Mouse (Mus musculus) midbrain, embryonic 13.5 days (tissue): ENCODE data around the gene Klk1b24. TPM values are rescaled to one million over a fixed set of nuclear protein-coding genes. Genes with fewer than 3 reads are reported as not detected.
"Not testable (repeated sequence)": the region's sequence is repeated elsewhere in the genome, so short reads cannot be mapped to it uniquely, and the experiment has no call there.

Experiments
- ATAC-seq: fragments of 200-750 bp; cut with Nextera tagmentation; 2 replicates; pipeline ENCODE4 v1.8.0; 2017; ENCODE audit warnings: mild to moderate bottlenecking, moderate TSS enrichment, moderate library complexity
- H3K27ac ChIP-seq: fragments of 300-500 bp; sonication (generic); 2 replicates; pipeline ENCODE4 v1.5.1; 2015; ENCODE audit warnings: inconsistent platforms, mild to moderate bottlenecking, moderate library complexity
- H3K27me3 ChIP-seq: fragments of 300-500 bp; sonication (generic); 2 replicates; pipeline ENCODE4 v1.6.1; 2015; ENCODE audit warnings: mild to moderate bottlenecking, inconsistent platforms
- H3K36me3 ChIP-seq: fragments of 300-500 bp; sonication (generic); 2 replicates; pipeline ENCODE4 v1.6.1; 2015; ENCODE audit warnings: mild to moderate bottlenecking, inconsistent platforms
- H3K4me1 ChIP-seq: fragments of 300-500 bp; sonication (generic); replicated peaks from 2 replicates; pipeline ENCODE4 v1.6.1; 2015; ENCODE audit warnings: inconsistent platforms
- H3K4me2 ChIP-seq: fragments of 300-500 bp; sonication (generic); replicated peaks from 2 replicates; pipeline ENCODE4 v1.6.1; 2015; ENCODE audit warnings: moderate library complexity, mild to moderate bottlenecking, inconsistent platforms
- H3K4me3 ChIP-seq: fragments of 300-500 bp; sonication (generic); replicated peaks from 2 replicates; pipeline ENCODE4 v1.5.1; 2015; ENCODE audit warnings: mild to moderate bottlenecking, inconsistent platforms
- H3K9ac ChIP-seq: fragments of 300-500 bp; sonication (generic); replicated peaks from 2 replicates; pipeline ENCODE4 v1.6.1; 2015; ENCODE audit warnings: mild to moderate bottlenecking, inconsistent platforms
- H3K9me3 ChIP-seq: fragments of 300-500 bp; sonication (generic); 2 replicates; pipeline ENCODE4 v1.6.1; 2016; ENCODE audit warnings: mild to moderate bottlenecking, inconsistent platforms
- WGBS: fragments of 180-500 bp; shearing (Covaris S2); methylation state at CpG from one replicate; pipeline ENCODE4 v1.1.7; 2015; 5-methylcytosine and 5-hydroxymethylcytosine counted together
- polyA plus RNA-seq: library from polyadenylated mRNA; unstranded; fragments of >200 nt; fragmentation: Nextera tagmentation; extraction: Ambion mirVana; gene quantifications from 2 replicates; pipeline ENCODE4 v1.2.1, GENCODE M21; 2015

Klk1b24 gene
- polyA plus RNA-seq: not detected in 2 replicates

GRCm38 (mm10) chr7:44187936-44188335, at the start of gene Klk1b24:
TSS of gene Klk1b24 (plus strand) at chr7:44188236.
- not testable (repeated sequence) for H3K27ac ChIP-seq, H3K27me3 ChIP-seq, H3K4me2 ChIP-seq, H3K36me3 ChIP-seq, ATAC-seq, H3K9ac ChIP-seq, H3K4me3 ChIP-seq, H3K4me1 ChIP-seq, H3K9me3 ChIP-seq

- Histone ChIP-seq H3K9me3 (no peaks in the 10 kb centered on the region), H3K27ac (no peak overlapping the region), H3K4me1 (no peaks in the 10 kb centered on the region), H3K36me3 (no peaks in the 10 kb centered on the region), H3K27me3 (no peaks in the 10 kb centered on the region), H3K4me2 (no peak overlapping the region), H3K4me3 (no peak overlapping the region), H3K9ac (no peak overlapping the region)
- 52% methylated on average over 9 of the region's 9 CpGs for WGBS
- ATAC-seq: no peak
Observed at GRCm38 (mm10) chr7:44179299-44180045, 8.6 kb upstream of the Klk1b24 start.

- not testable (repeated sequence) for H3K9ac ChIP-seq, H3K27me3 ChIP-seq, H3K4me1 ChIP-seq, H3K4me2 ChIP-seq, H3K27ac ChIP-seq, ATAC-seq, H3K36me3 ChIP-seq, H3K9me3 ChIP-seq, H3K4me3 ChIP-seq
- WGBS: 72% methylated on average over 8 of the region's 8 CpGs
Observed at GRCm38 (mm10) chr7:44186516-44186915, 1.5 kb upstream of the Klk1b24 start.

GRCm38 (mm10) chr7:44193466-44193865, 5.4 kb downstream of the Klk1b24 start:
- not testable (repeated sequence) for H3K9ac ChIP-seq, H3K9me3 ChIP-seq, H3K27me3 ChIP-seq, H3K4me1 ChIP-seq, ATAC-seq, H3K4me2 ChIP-seq, H3K36me3 ChIP-seq, H3K4me3 ChIP-seq, H3K27ac ChIP-seq
- 94% methylated on average over 1 of the region's 1 CpGs for WGBS

GRCm38 (mm10) chr7:44197891-44198290, 9.9 kb downstream of the Klk1b24 start, which contains the start of gene Klk1b3:
TSS of gene Klk1b3 (plus strand) at chr7:44198191.
- H3K27me3 ChIP-seq: no peaks in the 10 kb centered on the region
- no peaks in the 10 kb centered on the region for H3K9me3 ChIP-seq
- H3K27ac ChIP-seq: no peak within 1 kb of the TSS
- WGBS: 66% methylated on average over 3 of the region's 3 CpGs
- H3K4me3 ChIP-seq: no peak within 1 kb of the TSS
- no peak within 1 kb of the TSS for H3K9ac ChIP-seq
- no peaks in the 10 kb centered on the region for H3K4me1 ChIP-seq
- H3K4me2 ChIP-seq: no peak within 1 kb of the TSS
- no peak for ATAC-seq
- no peaks in the 10 kb centered on the region for H3K36me3 ChIP-seq

GRCm38 (mm10) chr7:44207135-44207534, 19.1 kb downstream of the Klk1b24 start, which contains the start of gene Klk1b4:
TSS of gene Klk1b4 (plus strand) at chr7:44207435.
- H3K4me2 ChIP-seq, H3K4me1 ChIP-seq, H3K9ac ChIP-seq, ATAC-seq, H3K27me3 ChIP-seq, H3K27ac ChIP-seq, H3K9me3 ChIP-seq, H3K4me3 ChIP-seq, H3K36me3 ChIP-seq: not testable (repeated sequence)
- WGBS: 59% methylated on average over 3 of the region's 3 CpGs

- Histone ChIP-seq H3K27ac (no peak overlapping the region), H3K36me3 (no peaks in the 10 kb centered on the region), H3K4me1 (no peaks in the 10 kb centered on the region), H3K9me3 (no peaks in the 10 kb centered on the region), H3K27me3 (no peaks in the 10 kb centered on the region), H3K4me2 (no peak overlapping the region), H3K9ac (no peak overlapping the region), H3K4me3 (no peak overlapping the region)
- WGBS: 79% methylated on average over 3 of the region's 3 CpGs
- no peak for ATAC-seq
Observed at GRCm38 (mm10) chr7:44208307-44208706, 20.3 kb downstream of the Klk1b24 start.

- Histone ChIP-seq H3K27me3 (no peaks in the 10 kb centered on the region), H3K9ac (no peak within 1 kb of the TSS), H3K4me3 (no peak within 1 kb of the TSS), H3K4me1 (no peaks in the 10 kb centered on the region), H3K27ac (no peak within 1 kb of the TSS), H3K36me3 (no peaks in the 10 kb centered on the region), H3K9me3 (no peaks in the 10 kb centered on the region), H3K4me2 (no peak within 1 kb of the TSS)
- ATAC-seq: no peak
- 79% methylated on average over 1 of the region's 1 CpGs for WGBS
Observed at GRCm38 (mm10) chr7:44215645-44216044, 27.6 kb downstream of the Klk1b24 start, which contains the start of gene Klk1b5. TSS of gene Klk1b5 (plus strand) at chr7:44215945.

GRCm38 (mm10) chr7:44221601-44222000, 33.6 kb downstream of the Klk1b24 start:
- H3K9ac ChIP-seq, ATAC-seq, H3K4me3 ChIP-seq, H3K4me2 ChIP-seq, H3K4me1 ChIP-seq, H3K9me3 ChIP-seq, H3K27ac ChIP-seq, H3K36me3 ChIP-seq, H3K27me3 ChIP-seq: not testable (repeated sequence)
- WGBS: 80% methylated on average over 10 of the region's 10 CpGs

- H3K4me2 ChIP-seq, H3K9me3 ChIP-seq, H3K4me3 ChIP-seq, H3K36me3 ChIP-seq, H3K27ac ChIP-seq, H3K9ac ChIP-seq, ATAC-seq, H3K27me3 ChIP-seq, H3K4me1 ChIP-seq: not testable (repeated sequence)
- 82% methylated on average over 6 of the region's 6 CpGs for WGBS
Observed at GRCm38 (mm10) chr7:44222335-44222734, 34.3 kb downstream of the Klk1b24 start.

- no peaks in the 10 kb centered on the region for H3K9me3 ChIP-seq
Observed at GRCm38 (mm10) chr7:44225076-44225475, 37.0 kb downstream of the Klk1b24 start, which contains the start of gene Klk1. TSS of gene Klk1 (plus strand) at chr7:44225360.

GRCm38 (mm10) chr7:44235909-44236308, 47.9 kb downstream of the Klk1b24 start, which contains the start of gene Gm36864:
TSS of gene Gm36864 (plus strand) at chr7:44236177.
- no peak within 1 kb of the TSS for H3K9ac ChIP-seq
- no peak within 1 kb of the TSS for H3K4me2 ChIP-seq
- no peak for ATAC-seq
- H3K27ac ChIP-seq: no peak within 1 kb of the TSS
- H3K9me3 ChIP-seq: no peaks in the 10 kb centered on the region
- 81% methylated on average over 3 of the region's 3 CpGs for WGBS
- H3K4me3 ChIP-seq: no peak within 1 kb of the TSS
- H3K4me1 ChIP-seq: no peaks in the 10 kb centered on the region
- H3K27me3 ChIP-seq: no peaks in the 10 kb centered on the region
- H3K36me3 ChIP-seq: no peaks in the 10 kb centered on the region

More at GRCm38 (mm10) chr7:44225076-44225475, 37.0 kb downstream of the Klk1b24 start, which contains the start of gene Klk1:
- 36% methylated on average over 1 of the region's 1 CpGs for WGBS
- no peaks in the 10 kb centered on the region for H3K4me1 ChIP-seq
- no peak for ATAC-seq
- H3K9ac ChIP-seq: no peak within 1 kb of the TSS
- no peaks in the 10 kb centered on the region for H3K36me3 ChIP-seq
- no peak within 1 kb of the TSS for H3K27ac ChIP-seq
- H3K4me3 ChIP-seq: no peak within 1 kb of the TSS
- H3K4me2 ChIP-seq: no peak within 1 kb of the TSS
- H3K27me3 ChIP-seq: no peaks in the 10 kb centered on the region
